Mouse (Mus musculus): ENCODE data around the gene Il10rb.
A peak's percentile ranks its signal among the peaks of the same experiment; 100 is the strongest.
"Not testable (repeated sequence)": the region's sequence is repeated elsewhere in the genome, so short reads cannot be mapped to it uniquely, and the experiment has no call there.

Il10rb gene

DNA sequence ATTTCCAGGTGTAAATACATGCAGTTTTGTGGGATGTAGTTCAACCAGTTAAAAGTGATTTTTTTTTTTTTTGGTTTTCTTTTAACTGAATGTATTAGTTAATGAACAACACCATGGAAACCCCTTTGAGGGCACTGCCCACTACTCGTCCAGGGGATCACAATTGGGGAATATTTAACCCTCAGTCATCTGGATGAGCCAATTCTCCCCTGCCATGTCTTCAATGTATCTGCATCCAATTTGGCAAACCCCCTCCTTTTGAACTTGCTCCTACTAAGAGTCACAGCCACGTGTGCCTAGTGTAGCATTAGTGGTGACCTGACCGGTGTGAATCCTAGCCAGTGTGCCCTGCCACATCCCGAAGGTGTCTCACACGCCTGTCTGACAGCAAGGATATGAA, 12.6 kb downstream of the Il10rb start:
- peak; percentile 60 for DNase-seq

DNA sequence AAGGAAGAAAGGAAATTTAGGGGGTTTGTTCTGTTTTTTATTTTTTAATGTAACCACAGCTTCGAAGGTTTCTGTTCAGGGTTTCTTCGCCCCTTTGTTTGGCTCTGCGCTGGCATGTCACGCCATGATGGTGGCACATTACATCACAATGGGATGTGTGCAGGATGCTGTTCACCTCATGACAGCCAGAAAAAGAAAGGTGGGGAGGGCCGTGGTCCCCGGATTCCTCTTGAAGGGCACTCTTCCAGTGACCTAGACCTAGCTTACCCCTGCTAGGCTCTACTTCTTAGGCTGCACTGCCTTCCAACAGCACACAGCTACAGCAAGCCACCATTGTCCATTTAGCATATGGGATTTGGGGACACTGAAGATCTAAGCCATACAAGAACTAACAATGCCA, 19.9 kb downstream of the Il10rb start:
- no peak for DNase-seq

DNA sequence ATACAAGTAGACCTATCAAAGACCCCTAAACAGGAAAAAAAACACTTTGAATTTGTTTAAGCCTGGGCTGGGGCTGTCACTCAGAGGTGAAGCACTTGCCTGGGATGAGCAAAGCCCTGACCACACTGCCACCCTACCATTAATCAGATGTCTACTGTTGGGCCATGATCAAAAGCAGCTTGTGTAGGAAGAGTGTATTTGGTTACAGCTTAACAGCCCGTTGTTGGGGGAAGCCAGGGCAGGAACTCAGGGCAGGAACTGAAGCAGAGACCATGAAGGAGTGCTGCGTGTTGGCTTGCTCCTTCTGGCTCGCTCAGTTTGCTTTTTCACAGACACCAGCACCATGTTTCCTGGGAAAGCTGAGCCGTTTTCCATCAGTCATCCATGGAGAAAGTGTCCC, 20.6 kb downstream of the Il10rb start:
- DNase-seq = no peak

DNA sequence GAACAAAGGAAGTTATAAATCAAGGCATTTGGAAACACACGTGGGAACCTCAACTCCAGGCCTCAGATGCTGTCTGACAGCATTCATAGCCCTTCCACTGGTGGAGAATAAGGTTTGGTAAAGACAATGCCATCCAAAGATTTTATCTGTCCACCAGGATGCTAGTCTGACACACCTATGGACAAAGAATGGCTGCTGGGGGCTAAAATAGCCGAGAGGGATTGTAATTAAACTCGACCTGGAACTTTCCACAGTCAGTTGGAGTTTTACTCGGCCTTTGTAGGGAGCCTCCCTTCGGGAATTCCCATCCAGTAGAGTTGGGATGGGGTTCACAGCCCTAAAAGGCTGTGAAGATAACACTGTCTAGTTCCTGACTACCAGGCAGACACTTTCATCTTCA, 21.5 kb downstream of the Il10rb start:
- peak; percentile 51 for DNase-seq

DNA sequence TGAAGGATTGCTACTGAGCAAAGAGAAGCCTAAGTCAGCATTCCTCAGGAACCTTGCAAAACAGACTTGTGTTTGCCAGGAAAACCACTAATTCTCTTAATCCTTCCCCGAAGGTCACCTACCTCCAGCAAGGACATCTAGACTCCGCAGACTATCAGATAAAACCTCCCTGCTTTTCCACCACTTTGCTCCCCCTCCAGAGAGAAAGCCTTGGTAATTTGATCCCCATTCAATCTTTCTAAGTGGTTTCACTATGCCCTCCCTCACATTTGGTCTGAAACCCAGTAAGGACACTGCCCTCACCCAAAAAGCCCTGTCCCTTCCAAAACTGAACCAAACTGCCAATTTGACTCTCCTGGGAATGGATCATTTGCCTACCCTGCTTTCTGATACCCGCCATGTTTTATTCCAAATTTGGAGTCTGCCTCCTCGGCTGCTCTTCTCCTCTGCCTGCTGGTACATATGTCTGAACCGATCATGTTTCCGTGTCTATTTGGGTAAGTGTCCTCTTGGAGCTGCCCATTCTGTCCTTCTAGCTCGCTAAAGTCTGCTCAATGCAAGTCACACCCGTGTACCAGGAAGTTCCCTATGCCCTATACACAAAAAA, 22.4 kb downstream of the Il10rb start:
- DNase-seq = no peak

DNA sequence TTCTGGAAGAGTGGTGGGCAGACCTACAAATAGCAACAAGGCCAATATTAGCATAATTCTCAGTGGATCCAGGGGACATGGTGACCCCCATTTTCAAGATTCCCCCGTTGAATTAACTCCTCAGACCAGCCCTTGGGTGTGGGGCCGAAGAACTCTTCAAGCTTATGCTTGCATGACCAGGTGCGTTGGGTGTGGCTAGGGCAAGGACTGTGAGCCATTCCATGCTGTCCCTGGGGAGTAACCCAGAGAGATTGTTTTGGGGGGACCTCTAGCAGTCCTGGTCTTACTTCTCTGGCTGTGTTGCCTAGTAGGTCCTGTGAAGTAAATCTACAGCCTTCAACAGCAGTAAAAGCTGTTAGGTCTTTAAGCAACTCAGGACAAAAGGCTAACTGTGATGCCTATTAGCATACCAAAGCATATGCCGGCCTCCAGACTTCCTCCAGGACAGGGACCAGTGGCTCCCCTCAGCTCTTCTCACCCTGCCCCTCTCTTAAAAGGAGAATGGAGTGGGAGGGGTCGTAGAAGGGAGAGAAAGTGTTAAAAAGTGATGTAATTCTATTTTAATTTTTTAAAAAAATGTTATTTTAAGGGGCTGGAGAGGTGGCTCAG, 26.9 kb downstream of the Il10rb start:
- DNase-seq = no peak

DNA sequence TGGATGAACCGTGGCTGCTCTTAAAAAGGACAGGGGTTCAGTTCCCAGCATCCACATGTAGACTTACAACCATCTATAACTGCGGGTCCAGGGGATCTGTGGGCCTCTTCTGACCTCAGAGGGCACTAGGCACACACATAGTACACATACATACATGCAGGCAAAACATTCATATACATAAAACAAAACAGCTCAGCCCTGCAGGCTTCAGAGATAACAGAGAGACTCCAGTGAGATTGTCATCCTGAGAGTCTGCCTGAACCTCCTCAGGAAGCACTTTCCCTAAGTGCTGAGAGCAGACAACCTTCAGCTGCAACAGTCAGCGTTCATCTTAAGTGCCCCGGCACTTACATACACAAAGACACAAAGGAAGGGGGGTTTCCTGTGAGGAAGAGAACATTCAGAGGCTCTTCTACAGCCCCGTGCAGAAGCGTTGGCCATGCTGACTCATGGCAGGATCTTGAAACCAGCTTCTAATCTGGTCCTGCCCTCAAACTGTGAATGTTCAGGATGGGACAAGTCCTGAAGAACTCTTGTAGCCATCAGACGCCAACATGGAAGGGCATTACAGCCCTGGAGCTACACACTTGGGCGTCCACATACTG, 27.5 kb downstream of the Il10rb start:
- DNase-seq = no peak

DNA sequence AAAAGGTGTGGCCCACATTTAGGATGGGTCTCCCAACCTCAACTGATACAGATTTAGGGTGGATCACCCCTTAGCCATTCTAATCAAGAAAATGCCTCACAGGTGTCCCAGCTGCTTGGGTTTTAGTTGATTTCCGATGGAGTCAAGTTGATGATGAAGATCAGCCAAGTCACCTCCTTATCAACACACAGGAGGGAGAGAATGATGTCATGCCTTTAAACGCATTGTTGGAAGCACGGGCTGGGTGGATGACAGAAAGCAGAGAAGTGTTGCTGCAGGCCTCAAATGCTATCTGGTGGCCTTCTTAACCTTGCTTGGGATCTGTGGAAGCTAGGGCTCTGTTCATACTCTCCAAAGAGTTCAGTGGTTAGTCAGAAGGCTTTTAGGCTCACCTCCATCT, 28.2 kb downstream of the Il10rb start:
- no peak for DNase-seq

DNA sequence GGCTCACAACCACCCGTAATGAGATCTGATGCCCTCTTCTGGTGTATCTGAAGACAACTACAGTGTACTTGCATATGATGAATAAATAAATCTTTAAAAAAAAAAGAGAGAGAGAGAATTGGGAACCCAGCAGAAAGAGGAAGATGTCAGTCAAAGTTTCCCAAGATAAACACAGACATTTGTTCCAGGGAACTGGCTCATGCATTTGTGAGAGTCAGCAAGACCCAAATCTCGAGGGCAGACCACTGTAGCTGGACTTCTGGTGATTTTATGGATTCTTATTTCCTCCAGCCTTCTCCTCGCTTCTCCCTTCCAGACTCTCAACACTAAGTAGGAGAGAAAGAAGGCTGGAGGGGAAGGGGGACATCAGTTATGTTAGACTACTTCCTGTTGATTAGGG, 32.1 kb downstream of the Il10rb start:
- no peak for DNase-seq

DNA sequence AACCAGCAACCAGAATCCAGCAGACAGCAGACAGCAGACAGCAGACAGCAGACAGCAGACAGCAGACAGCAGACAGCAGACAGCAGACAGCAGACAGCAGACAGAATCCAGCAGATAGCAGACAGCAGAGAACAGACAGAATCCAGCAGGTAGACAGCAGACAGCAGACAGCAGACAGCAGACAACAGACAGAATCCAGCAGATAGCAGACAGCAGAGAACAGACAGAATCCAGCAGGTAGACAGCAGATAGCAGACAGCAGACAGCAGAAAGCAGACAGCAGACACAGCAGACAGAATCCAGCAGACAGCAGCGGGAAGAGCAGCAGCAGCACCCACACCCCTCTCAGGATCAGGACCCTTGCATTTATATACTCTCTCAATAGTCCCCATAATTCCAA, 32.6 kb downstream of the Il10rb start:
- not testable (repeated sequence) for DNase-seq

DNA sequence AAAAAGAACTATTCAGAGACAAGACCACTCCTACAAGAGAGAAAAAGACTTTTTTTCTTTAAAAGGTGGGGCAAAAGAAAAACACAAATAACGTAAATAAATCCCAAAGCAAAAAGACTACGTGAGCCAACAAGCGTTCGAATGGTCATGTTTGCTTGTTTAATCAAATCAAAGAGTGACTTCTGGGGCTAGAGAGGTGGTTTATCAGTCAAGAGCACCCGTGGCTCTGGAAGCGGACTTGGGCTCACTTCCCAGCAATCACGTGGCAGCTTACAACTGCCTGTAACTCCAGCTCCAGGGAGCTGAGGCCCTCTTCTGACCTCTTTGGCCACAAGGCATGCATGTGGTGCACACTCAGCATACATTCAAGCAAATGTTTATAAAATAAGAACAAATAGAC, 35.4 kb downstream of the Il10rb start:
- DNase-seq = peak; percentile 78

DNA sequence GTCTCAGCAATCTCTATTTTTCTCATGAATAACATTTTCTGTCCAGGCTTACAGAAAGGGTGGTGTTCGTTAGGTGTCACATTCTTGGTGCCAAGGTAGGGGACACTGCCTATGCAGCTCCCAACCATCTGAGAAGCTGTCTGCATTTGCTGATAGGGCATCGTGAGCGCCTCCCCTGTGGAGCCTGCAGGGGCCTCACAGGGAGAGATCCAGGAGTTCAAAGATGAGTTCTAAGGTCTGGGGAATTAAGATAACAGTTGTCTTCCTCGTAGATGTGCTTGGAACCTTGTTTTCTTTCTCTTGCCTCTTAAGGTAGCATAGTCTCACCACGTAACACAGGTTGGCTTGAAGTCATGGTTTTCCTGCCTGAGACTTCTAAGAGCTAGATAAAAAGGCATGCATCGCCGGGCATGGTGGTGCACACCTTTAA, 35.9 kb downstream of the Il10rb start:
- no peak for DNase-seq

DNA sequence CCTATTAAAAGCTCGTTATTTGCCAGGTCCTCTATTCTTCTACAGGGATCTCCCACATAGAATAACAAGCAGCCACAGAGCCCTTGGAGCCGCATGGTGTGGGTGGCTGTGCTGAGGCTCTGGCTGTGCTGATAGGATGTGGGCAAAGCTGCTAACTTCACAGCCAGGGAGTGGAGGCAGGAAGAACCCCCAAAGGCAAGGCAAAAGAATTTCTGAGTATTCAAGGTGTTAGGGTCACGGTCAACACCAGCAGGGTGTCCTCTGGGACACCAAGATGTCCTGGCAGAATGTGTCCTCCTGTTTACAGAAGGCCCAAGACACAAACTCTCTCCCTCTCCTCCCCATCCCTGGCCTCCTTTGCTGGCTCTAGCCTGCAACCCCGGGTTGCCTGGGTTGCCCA, 36.5 kb downstream of the Il10rb start:
- DNase-seq = no peak

DNA sequence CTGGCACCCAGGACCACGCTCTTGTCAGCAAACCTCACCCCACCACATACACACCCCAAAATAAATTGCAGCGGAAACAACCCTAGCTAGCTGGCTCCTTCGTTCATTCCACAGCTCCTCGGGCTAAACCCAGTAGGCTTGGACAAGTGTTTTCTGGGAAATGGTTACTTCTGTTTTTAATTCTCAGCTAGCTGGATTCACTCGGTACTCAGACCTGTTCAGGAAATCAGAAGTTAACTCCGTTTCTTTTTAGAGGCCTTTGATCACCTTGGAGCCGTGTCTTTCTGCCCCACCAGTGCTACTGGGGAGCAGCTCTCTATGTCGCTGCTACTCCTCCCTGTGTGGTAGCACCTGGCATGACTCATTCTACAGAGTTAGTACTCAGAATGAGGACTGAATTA, 37.2 kb downstream of the Il10rb start:
- no peak for DNase-seq

DNA sequence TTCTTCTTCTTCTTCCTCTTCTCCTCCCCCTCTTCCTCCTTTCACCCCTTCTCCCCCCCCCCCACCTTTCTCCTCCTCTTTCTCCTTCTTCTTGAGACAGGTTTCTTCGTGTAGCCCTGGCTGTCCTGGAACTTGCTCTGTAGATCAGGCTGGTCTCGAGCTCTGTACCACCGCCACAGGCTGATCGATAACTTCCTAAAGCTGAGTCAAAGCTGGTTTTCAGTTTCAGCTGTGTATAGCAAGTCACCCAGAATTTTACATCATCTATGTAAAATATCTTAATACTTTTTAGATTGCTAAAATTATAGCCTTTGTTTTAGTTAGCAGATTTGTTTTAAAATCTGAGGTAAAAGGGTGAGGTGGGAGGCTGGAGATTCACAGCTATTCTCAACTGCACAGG, 38.9 kb downstream of the Il10rb start:
- DNase-seq = no peak

DNA sequence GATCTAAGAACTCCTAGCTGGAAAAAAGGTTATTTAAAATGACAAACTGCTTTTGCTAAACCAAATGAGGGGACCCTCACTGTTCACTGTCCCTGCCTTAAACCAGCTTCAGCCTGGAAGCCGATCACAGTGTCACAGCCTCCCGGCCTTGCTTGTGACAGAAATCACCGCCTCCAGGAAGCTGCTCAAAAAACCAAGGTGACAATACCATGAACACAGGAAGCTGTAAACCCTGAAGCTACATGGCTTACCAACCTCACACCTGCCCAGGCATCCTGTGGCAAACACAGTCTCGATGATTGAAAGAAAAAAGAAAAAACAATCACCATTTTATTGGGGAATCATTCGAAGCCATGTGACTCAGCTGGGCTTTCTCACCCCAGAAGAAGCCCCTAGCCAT, 39.6 kb downstream of the Il10rb start:
- DNase-seq = no peak

DNA sequence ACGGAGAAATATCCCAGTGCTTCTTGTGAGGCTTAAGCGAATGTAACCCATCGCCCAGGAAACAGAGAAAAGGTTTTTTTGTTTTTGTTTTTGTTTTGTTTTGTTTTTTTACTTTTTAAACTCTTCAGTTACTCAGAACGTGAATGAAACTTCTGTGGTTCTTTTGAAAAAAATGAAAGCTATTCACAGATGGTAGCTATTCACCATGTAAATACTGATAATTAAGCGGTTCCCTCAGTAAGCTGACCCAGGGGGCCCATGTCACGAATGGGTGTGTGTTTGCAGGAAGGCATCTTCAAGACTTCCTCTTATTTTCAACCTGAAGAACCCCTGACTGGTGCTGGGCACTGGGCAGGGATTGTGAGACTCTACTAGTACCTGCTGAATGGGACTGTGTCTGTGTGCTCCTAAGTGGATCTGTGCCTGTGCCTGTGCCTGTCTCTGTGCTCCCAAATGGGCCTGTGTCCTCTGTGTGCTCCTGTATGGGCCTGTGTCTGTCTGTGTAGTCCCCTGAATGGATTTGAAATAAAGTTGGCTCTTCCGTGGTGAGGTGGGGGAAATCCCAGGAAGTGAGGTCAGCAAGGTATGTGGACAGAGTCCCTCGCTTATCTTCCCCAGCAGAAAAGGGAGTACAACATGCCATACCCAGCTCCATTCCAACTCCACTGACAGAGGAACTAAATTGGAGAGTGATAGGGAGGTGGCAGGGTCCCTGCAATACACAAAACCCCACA, 41.0 kb downstream of the Il10rb start:
- no peak for DNase-seq

DNA sequence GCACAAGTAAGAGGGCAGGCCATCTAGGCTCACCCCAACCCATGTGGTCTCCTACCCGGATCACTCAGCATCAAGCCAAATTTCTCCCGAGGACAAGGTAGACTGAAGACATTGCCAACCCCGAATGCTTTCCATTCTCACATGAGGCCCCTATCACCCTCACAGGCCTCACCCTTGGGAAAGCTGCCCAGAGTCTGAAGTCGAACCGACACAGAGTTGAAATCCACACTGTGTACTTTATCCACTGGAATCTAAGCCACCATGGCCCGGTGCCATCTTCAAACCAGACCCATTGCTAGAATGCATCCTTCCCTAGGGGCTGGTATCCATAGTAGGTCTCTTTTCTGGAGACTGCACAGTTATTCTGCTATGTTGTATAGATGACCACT, 41.5 kb downstream of the Il10rb start:
- peak; percentile 68 for DNase-seq

DNA sequence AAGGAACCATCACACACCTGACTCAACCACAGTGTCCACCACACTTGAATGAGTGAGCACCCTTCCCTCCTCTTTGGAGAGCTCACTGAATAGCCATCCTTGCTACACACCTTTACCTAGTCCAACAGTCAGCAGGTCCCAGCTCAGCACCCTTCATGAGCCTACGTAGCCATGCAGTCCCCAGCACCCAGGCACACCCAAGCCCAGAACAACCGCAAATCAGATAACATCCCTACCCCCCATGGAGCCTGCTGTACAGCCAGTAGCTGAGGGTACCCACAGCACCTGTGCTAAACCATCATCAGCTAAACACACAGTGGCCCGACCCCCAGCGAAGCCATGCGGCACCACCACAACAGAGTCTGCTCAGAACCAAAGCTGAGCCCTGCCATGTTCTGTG, 42.1 kb downstream of the Il10rb start:
- no peak for DNase-seq

DNA sequence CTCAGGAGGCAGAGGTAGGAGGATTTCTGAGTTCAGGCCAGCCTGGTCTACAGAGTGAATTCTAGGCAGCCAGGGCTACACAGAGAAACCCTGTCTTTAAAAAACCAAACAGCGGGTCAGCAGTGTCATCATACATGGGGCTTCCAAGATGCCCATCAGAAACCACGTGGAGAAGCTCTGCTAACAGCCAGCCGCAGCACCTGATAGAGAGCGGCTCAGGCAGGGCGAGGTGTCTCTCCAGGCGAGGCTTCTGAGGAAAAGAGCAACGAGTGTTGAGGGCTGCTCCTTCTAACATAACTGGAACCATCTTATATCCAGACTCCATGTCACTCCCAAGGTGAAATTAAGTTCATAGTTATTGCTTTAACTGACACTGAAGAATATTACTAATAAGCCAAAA, 42.9 kb downstream of the Il10rb start:
- no peak for DNase-seq

DNA sequence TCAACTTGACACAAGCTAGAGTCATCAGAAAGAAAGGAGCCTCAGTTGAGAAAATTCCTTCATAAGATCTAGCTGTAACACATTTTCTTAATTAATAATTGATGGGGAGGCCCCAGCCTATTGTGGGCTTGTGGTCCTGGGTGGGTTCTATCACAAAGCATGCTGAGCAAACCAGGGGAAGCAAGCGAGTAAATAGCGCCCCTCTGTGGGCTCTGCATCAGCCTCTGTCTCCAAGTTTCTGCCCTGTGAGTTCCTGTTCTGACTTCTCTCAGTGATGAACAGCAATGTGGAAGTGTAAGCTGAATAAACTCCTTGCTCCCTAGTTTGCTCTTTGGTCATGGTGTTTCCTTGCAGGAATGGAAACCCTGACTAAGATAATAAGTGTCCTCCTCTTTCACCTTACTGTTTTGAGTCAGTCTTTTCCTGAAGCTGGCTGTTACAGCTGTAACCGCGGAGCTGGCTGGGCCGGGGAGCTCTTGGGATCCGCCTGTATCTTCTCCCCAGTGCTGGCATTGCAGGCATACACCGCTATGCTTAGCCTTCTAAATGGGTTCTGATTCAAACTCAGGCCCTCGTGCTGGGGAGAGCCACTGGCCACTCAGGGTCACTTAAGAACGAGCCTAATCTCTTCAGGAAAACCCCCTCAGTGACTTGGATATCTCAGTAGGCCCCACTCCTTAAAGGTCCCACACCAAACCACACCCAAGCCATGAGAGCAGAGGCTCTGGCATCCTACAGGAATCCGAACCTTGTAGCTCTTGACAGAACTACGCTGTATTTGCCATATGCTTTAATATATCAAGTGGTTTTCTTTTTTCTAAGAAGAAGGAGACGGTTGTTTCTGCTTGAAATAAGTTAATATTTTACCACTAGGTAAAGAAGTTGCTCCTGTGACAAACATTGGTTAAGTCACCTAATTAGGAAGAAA, 44.4 kb downstream of the Il10rb start:
- no peak for DNase-seq

DNA sequence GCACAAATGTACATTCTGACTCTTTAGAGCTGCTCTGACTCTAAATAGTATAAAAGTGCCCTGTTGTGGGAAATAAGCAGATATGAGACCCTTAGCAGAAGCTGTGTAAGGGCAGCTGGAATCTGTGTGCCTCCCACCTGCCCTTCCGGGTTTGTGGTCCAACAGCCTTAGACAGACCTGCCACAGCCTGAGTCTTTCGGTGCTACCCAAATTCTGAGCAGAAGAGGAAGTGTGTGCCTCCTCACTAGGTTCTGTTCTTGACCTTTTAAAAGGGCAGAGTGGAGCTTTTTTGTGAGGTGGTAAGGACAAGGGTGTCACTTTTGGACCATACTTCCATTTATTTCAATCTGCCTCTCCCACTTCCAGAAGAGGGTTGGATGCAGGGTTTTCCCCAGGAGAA, 46.0 kb downstream of the Il10rb start:
- DNase-seq = no peak

DNA sequence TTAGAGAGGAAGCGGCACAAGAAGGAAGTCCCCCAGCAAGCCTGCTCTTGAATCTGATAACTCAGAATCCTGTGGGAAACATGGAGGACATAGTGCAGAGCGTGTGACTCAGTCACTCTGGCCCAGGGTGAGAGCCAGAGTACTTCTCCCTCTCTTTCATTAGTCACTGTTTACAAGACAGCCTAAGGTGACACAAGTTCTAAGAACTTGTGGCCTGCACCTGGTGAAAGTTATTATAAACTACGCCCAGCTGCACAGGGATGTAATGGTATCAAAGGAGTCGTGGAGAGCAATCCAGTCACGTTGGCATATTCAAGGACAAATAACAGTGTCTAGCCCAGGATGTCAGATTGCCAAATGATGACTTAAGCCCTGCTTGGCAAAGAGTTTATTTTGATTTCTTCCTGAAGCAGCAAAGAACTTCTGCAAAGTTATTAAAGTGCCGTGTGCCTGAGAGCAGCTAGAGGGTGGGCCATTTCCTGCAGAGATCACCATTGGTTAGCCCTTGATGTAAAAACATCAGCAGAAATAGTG, 46.5 kb downstream of the Il10rb start:
- DNase-seq = peak; percentile 34
